Mouse (Mus musculus) embryo, embryonic 10 days (tissue): ENCODE results near the gene Zfp52.

Experiments
- DNase-seq: peaks from one replicate; pipeline ENCODE4 v3.0.0-alpha.2; 2015; ENCODE audit warnings: low spot score

Zfp52 gene

GRCm38 (mm10) chr17:21535096-21536001, at the start of gene Zfp52:
Zfp52 (plus strand) TSS chr17:21535539.
- DNase-seq, result peak; percentile 44

- peak; percentile 91 for DNase-seq
Measured at GRCm38 (mm10) chr17:21488760-21489499, 46.4 kb upstream of the Zfp52 start, which contains the start of gene Zfp53. Zfp53 (plus strand) TSS chr17:21488998.

DNA sequence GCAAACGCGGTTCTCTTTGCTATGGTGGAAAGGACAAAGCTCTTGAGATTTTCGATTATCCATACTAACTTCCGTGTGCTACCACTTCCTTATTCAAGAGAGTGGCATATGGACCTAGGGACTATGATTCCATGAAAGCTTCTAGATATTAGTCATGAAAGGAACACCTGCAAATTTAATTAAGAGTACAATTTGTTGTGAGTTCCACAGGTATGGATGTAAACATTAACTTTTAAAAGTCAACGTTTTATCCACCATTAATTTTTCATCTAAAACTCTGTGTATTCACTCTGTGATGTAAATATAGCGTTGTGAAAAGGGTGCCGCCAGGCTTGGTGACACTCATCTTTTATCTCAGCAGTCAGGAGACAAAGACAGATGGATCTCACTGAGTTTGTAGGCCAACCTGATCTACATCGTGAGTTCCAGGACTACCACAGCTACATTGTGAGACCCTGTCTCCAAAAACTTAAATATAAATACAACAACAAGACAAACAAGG, 45.8 kb upstream of the Zfp52 start:
- no peak for DNase-seq

GRCm38 (mm10) chr17:21501365-21501764, 34.0 kb upstream of the Zfp52 start:
- DNase-seq, result no peak

DNA sequence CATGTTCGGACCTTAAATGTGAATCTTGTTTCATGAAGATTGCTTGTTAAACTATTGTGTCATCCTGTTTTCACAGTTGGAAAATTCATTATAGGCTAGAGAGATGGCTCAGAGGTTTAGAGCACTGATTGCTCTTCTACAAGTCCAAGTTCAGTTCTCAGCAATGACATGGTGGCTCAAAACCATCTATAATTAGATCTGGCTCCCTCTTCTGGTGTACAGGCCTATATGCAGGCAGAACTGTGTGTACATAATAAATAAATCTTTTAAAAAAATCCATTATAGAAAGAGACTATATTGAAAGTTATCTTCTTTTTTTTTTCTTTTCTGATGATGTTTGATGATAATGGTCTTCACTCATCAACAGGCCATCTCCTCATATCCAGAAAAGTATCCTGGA, 30.8 kb upstream of the Zfp52 start:
- peak; percentile 12 for DNase-seq

DNA sequence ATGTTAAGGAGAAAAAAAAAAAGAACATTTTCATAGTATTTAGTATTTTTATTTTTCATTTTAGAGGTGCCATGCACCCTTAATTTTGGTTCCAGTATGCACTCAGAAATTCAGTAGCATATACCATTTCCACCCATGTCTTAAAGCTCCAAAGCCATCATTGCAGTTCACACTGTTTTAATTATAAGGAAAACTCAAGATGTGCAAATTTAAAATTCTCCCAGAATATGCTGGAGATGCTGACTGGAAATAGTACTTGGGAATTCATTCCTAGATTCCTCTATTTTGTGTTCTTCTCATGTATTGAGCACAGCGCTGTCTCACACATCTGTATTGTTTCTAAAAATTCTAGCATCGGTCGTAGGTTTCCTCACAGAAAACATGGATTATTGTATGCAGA, 29.1 kb upstream of the Zfp52 start:
- no peak for DNase-seq

- no peak for DNase-seq
Measured at GRCm38 (mm10) chr17:21509756-21510155, 25.6 kb upstream of the Zfp52 start.

DNA sequence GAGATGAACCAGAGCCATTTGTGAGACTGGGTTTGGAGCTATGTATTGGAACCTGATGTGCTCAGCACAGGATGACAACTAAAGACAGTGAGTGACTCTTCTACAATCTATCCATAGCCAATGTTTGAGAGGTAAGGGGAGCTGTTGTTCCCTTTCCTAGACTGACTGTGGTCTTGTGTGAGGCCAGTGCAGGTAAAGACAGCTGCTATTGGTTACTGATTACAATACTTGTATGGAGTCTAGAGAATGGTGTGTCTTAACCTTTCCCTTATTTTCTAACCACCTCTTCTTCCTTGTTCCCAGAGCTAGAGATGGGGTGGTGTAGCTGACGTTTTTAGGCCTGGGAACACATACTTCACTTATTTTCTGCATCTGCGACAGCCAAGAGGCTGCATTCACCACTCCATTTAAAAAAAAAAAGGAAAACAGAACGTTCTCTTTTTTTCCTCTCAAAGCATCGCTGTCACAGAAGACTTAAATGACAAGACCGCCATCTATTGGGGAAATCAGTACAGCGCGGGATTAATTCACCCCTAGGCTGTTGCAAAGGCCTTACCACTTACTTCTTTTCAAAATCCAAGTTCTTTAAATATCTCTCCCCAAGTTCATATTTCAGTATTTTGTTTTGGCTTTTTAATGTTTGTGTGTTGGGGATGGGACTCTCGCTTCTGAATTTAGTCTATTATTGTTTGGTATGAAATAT, 19.8 kb upstream of the Zfp52 start:
- DNase-seq, result peak; percentile 85

DNA sequence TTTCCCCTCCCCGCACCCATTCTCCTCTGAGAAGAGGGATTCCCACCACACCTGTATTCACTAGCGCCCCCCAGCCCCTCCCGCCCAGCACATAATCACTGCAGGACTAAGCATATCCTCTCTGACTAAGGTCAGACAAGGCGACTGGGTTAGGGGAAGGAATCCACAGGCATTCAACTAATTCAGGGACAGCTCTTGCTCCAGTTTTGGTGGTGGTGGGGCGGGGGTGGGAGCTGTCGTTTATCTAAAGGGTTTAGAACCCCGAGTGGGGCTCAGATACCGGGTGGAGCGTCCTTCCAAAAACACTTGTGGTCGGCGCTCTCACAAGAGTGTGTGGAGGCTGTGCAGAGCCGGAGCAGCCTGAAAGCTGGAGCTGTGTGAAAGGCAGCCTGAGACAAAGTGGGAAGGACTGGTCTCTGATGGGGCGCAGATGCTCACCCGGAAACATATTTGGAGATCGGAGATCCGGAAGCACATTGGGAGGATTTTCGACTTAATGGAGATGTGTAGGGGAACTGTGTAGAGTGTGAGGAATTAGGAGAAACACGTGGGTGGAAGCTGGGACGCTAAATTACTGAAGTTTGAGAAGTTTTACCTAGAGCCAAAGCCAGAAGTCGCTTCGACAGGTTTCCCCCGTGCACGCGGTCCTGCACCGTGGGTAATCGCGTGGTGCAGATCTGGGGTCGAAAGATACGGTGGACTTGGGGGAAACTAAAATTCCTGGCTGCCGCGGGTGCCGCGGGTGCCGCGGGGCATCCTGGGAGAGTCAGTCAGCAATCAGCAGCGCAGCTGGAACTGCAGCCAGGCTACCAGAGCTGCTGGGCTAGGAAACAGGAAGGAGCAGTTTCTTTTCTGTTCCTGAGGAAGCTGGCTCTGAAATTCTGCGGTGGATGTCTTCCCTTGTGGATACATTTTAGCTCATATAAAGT, 18.9 kb upstream of the Zfp52 start:
- DNase-seq, result peak; percentile 85

DNA sequence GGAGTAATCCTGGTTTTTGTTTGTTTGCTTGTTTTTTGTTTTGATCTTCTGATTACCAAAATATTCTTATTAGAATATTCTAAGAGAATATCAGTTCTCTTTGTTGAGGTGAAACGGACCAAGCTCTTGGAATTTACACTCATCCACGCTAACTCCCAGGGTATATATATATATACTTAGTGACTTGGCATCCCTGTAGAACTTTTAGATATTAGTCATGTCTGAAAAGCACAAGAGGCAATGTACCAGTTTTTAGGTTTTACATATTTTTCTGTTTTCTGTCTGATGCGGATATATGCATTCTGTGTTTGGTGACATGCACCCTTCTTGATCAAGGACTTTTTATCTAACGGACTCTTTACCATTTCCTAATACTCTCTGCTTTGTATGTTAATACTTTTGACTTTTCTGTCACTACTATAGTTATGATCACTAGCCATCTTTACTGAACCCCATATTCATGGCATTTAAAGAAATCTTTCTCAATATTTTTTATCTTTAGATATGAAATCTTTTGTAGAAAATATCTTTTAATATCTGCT, 18.1 kb upstream of the Zfp52 start:
- no peak for DNase-seq

DNA sequence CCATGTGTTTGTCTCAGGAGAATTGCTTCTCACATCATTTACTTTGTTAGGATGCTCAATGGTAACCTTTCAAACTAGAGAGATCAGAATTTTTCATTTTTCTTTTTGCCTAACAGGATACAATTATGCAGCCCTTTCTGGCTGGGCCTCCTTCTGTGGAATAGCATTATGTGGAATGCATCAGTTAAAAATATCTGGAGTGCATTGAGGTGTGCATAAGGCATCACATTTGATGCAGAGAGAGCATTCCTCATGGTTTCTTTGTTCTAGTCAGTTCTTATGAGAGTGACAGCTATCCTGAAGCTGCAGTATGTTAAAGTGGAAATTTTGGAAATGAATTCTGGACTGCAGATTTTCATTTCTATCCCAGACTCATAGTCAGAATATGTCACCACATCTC, 9.1 kb upstream of the Zfp52 start:
- no peak for DNase-seq

DNA sequence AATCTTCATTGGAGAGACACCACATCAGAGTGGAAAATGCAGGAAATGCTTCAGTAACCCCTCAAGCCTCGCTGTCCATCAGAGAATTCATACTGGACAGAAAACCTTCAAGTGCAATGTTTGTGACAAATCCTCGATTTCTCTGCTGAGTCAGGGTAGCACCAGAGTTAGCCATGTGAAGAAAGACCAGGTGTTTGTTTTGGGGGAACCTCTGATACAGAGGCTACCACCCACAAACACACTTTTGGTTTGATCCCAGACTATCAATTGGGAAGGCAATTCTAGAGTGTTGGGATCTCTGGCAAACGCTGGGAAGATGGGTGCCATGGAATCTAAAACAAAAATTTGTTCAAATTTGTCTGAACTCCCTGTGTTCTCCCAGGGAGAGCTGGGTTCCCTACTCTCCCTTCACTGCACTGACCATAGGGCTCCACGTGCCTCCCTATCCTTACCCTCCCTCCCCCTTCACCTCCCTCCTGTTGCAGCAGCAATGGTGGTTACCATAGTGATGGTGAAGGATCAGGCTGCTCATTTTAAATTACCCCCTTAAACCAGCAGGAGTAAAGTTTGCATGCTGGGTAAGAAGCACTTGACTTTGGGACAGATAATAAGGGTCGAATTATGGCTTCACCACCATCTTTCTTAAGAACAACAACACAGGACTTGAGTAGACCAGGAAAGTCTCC, 4.6 kb upstream of the Zfp52 start:
- DNase-seq, result no peak

GRCm38 (mm10) chr17:21531621-21532020, 3.7 kb upstream of the Zfp52 start:
- DNase-seq, result no peak

DNA sequence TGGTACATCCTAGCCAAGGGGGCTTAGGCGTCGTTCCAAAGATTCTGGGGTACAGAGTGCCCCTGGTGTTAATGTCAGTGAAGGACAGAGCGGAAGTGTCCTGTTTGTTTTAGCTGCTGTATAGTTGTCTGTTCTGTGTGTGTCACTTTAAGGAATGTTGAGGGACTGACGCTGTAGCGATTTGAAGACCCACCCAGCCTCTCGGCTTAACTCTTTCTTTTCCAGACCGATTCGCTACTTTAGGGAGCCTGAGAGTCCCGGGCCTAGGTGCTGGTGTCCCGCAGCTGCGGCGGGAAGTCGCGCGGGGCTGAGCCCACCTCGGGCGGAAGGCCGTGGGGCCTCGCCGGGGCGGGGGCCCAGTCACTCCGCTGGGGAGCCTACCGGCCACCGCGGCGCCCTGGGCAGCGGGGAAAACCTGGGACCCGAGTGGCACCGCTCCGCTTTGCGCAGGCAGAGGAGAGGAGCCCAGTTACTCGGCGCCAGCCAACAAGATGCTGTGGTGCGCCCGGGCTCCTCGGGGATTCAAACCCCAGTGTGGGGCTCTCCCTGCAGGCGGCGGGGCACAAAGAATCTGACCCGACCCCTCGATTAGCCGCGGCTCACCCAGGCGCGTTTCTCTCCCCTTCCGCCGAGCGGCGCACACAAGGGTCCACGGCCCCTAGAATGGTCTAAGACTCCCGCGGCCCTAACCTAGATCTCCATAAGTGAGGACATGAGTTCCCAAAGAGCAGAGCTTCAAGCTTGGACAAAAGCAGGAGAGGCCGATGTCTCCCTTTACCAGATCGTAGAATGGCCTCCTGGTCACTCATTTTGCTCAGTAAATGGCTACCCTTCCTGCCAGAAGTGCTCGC, 3.0 kb upstream of the Zfp52 start:
- peak; percentile 83 for DNase-seq

DNA sequence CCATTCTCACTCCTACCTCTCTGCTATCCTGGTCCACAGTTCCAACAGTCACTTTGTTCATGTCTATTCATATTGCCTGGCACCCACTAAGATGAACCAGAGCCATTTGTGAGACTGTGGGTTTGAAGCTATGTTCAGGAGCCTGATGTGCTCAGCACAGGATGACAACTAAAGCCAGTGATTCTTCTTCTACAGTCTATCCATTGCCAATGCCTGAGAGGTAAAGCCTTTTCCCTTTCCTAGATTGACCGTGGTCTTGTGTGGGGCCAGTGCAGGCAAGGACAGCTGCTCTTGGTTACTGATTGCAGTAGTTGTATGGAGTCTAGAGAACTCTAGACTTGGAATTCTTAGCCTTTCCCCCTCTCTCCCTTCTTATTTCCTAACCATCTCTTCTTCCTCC, 1.4 kb upstream of the Zfp52 start:
- no peak for DNase-seq

GRCm38 (mm10) chr17:21534460-21535095, 761 bp upstream of the Zfp52 start:
- DNase-seq, result peak; percentile 91

GRCm38 (mm10) chr17:21536096-21536495, 757 bp downstream of the Zfp52 start:
- DNase-seq, result no peak

DNA sequence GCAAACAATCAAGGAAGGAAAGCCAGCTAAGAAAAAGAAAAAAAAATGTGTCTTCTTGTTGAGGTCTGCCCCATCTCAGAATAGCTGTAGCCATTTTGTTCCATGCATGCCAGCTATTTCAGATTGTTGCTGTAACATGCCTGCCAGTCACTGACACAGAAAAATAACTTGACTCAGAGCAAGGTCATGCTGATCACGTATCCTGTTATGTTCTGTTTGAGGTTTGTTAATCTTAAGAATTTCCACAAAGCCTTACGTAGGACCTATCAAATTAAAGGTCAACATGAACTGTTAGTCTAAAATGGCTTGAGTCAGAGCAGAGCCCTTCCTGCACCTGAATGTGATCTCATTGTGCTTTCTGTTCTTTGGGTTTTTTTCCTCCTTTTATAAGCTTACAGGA, 1.3 kb downstream of the Zfp52 start:
- no peak for DNase-seq

GRCm38 (mm10) chr17:21557831-21558230, 22.5 kb downstream of the Zfp52 start:
- no peak for DNase-seq
